Comparison of ENCODE assay signal across 7 mouse cellular contexts in genomic region chr2:164960716-164961441, GRCm38 (mm10). TPM values are rescaled to one million over a fixed set of nuclear protein-coding genes. Genes with fewer than 3 reads are reported as not detected.
DNase-seq lines count a peak whose midpoint lies in the region; ATAC-seq and TF ChIP-seq lines count a peak whose summit lies in the region.

TSS of gene Slc12a5 (plus strand) at chr2:164960802.

- peak; percentile 37 for DNase-seq in CH12.LX (ENCODE audit: extremely low read depth)
- peak; percentile 64 for DNase-seq in Muller cell, postnatal 12 days (ENCODE audit: inconsistent ontology term)
- peak; percentile 56 to 66 for DNase-seq in cerebellum, postnatal 4 days (ENCODE audit: low spot score in 2 of 2)
- peak; percentile 57 to 78 for DNase-seq in kidney, postnatal 25 days
- DNase-seq in liver, postnatal 0 days: peak; percentile 73

- TF ChIP-seq RAD21 in CH12.LX (IDR thresholded peaks at IDR 0.05; ENCODE audit: low read depth, low read length): no peak

- H3K9me3 ChIP-seq in CH12.LX (replicated peaks; ENCODE audit: low read length): peaks cover 15% of the 10 kb centered on the region
- H3K9me3 ChIP-seq in heart, embryonic 16.5 days (replicated peaks; ENCODE audit: control insufficient read depth, low read length): no peaks in the 10 kb centered on the region; the same call in 1 of the 2 replicates
- no peaks in the 10 kb centered on the region for H3K9me3 ChIP-seq in liver, postnatal 0 days (ENCODE audit: low read length)
- H3K9me3 ChIP-seq in neural tube, embryonic 13.5 days: no peaks in the 10 kb centered on the region

- in situ Hi-C loops in CH12.LX (cut with MboI; ENCODE audit: low pct_ligation_motif_present, low pct_unique_long_range_greater_than_20kb, low sequenced_read_pairs): loop anchor here (5.0 kb wide), 1 partner anchor 106 kb away; no protein-coding TSS in a partner anchor

- peaks cover 9 to 23% of the 10 kb centered on the region in 2 experiments for H3K4me1 ChIP-seq in CH12.LX (ENCODE audit: control insufficient read depth in 1 of 2, insufficient read depth in 2 of 2)
- peaks cover 3% of the 10 kb centered on the region; the same call in 1 of the 2 replicates for H3K4me1 ChIP-seq in heart, embryonic 16.5 days (ENCODE audit: control insufficient read depth, insufficient read depth, low read length)
- H3K4me1 ChIP-seq in liver, postnatal 0 days (ENCODE audit: insufficient read depth): peaks cover 3% of the 10 kb centered on the region
- H3K4me1 ChIP-seq in neural tube, embryonic 13.5 days (replicated peaks): peaks cover 42% of the 10 kb centered on the region

- dilution Hi-C loops in CH12.LX (cut with MboI; ENCODE audit: extremely low pct_ligation_motif_present, extremely low pct_unique_long_range_greater_than_20kb, low sequenced_read_pairs): no loop called here

- H3K36me3 ChIP-seq in CH12.LX (replicated peaks in 1 of 2; ENCODE audit: control insufficient read depth in 1 of 2, insufficient read depth in 1 of 2, low read length in 1 of 2): no peaks in the 10 kb centered on the region
- no peaks in the 10 kb centered on the region for H3K36me3 ChIP-seq in heart, embryonic 16.5 days (ENCODE audit: control insufficient read depth, insufficient read depth)
- no peaks in the 10 kb centered on the region for H3K36me3 ChIP-seq in liver, postnatal 0 days (replicated peaks; ENCODE audit: insufficient read depth, low read length)
- no peaks in the 10 kb centered on the region for H3K36me3 ChIP-seq in neural tube, embryonic 13.5 days

- H3K9ac ChIP-seq in CH12.LX (ENCODE audit: insufficient read depth, low read depth): peak within 1 kb of the TSS; percentile 31; the same call in 1 of the 2 replicates
- H3K9ac ChIP-seq in heart, embryonic 16.5 days (ENCODE audit: low read length): peak within 1 kb of the TSS; percentile 69
- no peak within 1 kb of the TSS for H3K9ac ChIP-seq in liver, postnatal 0 days (replicated peaks)
- H3K9ac ChIP-seq in neural tube, embryonic 13.5 days: peak within 1 kb of the TSS; percentile 71

- TF ChIP-seq POLR2A in CH12.LX (IDR thresholded peaks at IDR 0.05; ENCODE audit: low read depth, low read length): no peak; the same call in 1 of the 2 replicates

- TF ChIP-seq EP300 in CH12.LX (IDR thresholded peaks at IDR 0.05; ENCODE audit: low read length): no peak
- TF ChIP-seq EP300 in liver, postnatal 0 days (IDR thresholded peaks at IDR 0.05; ENCODE audit: low read depth): no peak

- WGBS in heart, embryonic 16.5 days: 1% methylated on average over 26 of the region's 54 CpGs
- WGBS in liver, postnatal 0 days (ENCODE audit: insufficient replicate concordance): 2% methylated on average over 33 of the region's 54 CpGs
- under 1% methylated on average over 33 of the region's 54 CpGs for WGBS in neural tube, embryonic 13.5 days

- no peak within 1 kb of the TSS for H3K27ac ChIP-seq in CH12.LX (ENCODE audit: insufficient read depth, low read depth)
- no peak within 1 kb of the TSS for H3K27ac ChIP-seq in heart, embryonic 16.5 days (ENCODE audit: low read length)
- H3K27ac ChIP-seq in liver, postnatal 0 days (ENCODE audit: low read depth): no peak within 1 kb of the TSS
- peak within 1 kb of the TSS; percentile 29; the same call in 1 of the 2 replicates for H3K27ac ChIP-seq in neural tube, embryonic 13.5 days (replicated peaks)

- peak; percentile 45; the same call in 1 of the 2 replicates for ATAC-seq in heart, embryonic 16.5 days (replicated peaks; ENCODE audit: extremely low read depth, insufficient read depth, low FRiP score)
- ATAC-seq in liver, postnatal 0 days: peak; percentile 59
- peak; percentile 40; the same call in 1 of the 2 replicates for ATAC-seq in neural tube, embryonic 13.5 days (ENCODE audit: low read depth)

- peak within 1 kb of the TSS; percentile 13 to 60 (median 51) for H3K4me3 ChIP-seq in CH12.LX (replicated peaks in 1 of 3; ENCODE audit: low read depth in 2 of 3, low read length in 2 of 3, poor library complexity in 1 of 3)
- H3K4me3 ChIP-seq in heart, embryonic 16.5 days (ENCODE audit: low read length): peak within 1 kb of the TSS; percentile 62
- peak within 1 kb of the TSS; percentile 57 for H3K4me3 ChIP-seq in liver, postnatal 0 days (ENCODE audit: low read depth, low read length)
- peak within 1 kb of the TSS; percentile 52 for H3K4me3 ChIP-seq in neural tube, embryonic 13.5 days

- no peaks in the 10 kb centered on the region for H3K79me2 ChIP-seq in CH12.LX (replicated peaks; ENCODE audit: control insufficient read depth, extremely low read depth, insufficient read depth, poor library complexity, severe bottlenecking)

- no peak for TF ChIP-seq CTCF in CH12.LX (conservative IDR thresholded peaks at IDR 0.05 in 1 of 2, IDR thresholded peaks at IDR 0.05 in 1 of 2; ENCODE audit: low read depth in 2 of 2, low read length in 2 of 2)
- no peak for TF ChIP-seq CTCF in liver, postnatal 0 days (IDR thresholded peaks at IDR 0.05; ENCODE audit: low read depth)

- H3K27me3 ChIP-seq in CH12.LX (replicated peaks): peaks cover 61% of the 10 kb centered on the region
- peaks cover 27% of the 10 kb centered on the region for H3K27me3 ChIP-seq in heart, embryonic 16.5 days (ENCODE audit: control insufficient read depth, insufficient read depth, low read length)
- H3K27me3 ChIP-seq in liver, postnatal 0 days (ENCODE audit: insufficient read depth, low read length): peaks cover 13% of the 10 kb centered on the region; the same call in 1 of the 2 replicates
- H3K27me3 ChIP-seq in neural tube, embryonic 13.5 days: peaks cover 11% of the 10 kb centered on the region

- peak within 1 kb of the TSS; percentile 75 for H3K4me2 ChIP-seq in CH12.LX (ENCODE audit: insufficient read depth, low read depth, poor library complexity, severe bottlenecking)
- H3K4me2 ChIP-seq in heart, embryonic 16.5 days (ENCODE audit: low read depth, low read length): peak within 1 kb of the TSS; percentile 86
- peak within 1 kb of the TSS; percentile 85 for H3K4me2 ChIP-seq in liver, postnatal 0 days (ENCODE audit: low read depth, low read length)
- H3K4me2 ChIP-seq in neural tube, embryonic 13.5 days: peak within 1 kb of the TSS; percentile 60

TF ChIP-seq in CH12.LX, 34 proteins besides CTCF, POLR2A, EP300 and RAD21:
- TF ChIP-seq ETS1 (conservative IDR thresholded peaks at IDR 0.05; ENCODE audit: low read depth, low read length): no peak
- TF ChIP-seq JUND (conservative IDR thresholded peaks at IDR 0.05; ENCODE audit: low read depth, low read length): no peak
- TF ChIP-seq CHD1 (IDR thresholded peaks at IDR 0.05; ENCODE audit: low read depth, low read length): no peak
- TF ChIP-seq HCFC1 (IDR thresholded peaks at IDR 0.05; ENCODE audit: low read depth, low read length): no peak; the same call in 1 of the 2 replicates
- TF ChIP-seq ELF1 (IDR thresholded peaks at IDR 0.05; ENCODE audit: low read depth, low read length): no peak
- no peak for TF ChIP-seq USF2 (conservative IDR thresholded peaks at IDR 0.05; ENCODE audit: low read depth, low read length)
- no peak for TF ChIP-seq UBTF (IDR thresholded peaks at IDR 0.05; ENCODE audit: low read depth, low read length)
- TF ChIP-seq BHLHE40 (IDR thresholded peaks at IDR 0.05; ENCODE audit: low read depth, low read length): no peak
- TF ChIP-seq POLR2AphosphoS2 (IDR thresholded peaks at IDR 0.05; ENCODE audit: low read depth, low read length): no peak
- no peak for TF ChIP-seq KAT2A (IDR thresholded peaks at IDR 0.05; ENCODE audit: insufficient replicate concordance, low read length)
- no peak for TF ChIP-seq E2F4 (IDR thresholded peaks at IDR 0.05; ENCODE audit: insufficient replicate concordance, low read depth, low read length)
- no peak; the same call in 1 of the 2 replicates for TF ChIP-seq IRF4 (IDR thresholded peaks at IDR 0.05; ENCODE audit: low read depth, low read length)
- no peak for TF ChIP-seq MYC (IDR thresholded peaks at IDR 0.05; ENCODE audit: low read depth, low read length)
- TF ChIP-seq ZKSCAN1 (IDR thresholded peaks at IDR 0.05; ENCODE audit: borderline replicate concordance, low read depth, low read length): no peak
- no peak for TF ChIP-seq SIN3A (IDR thresholded peaks at IDR 0.05; ENCODE audit: low read length)
- TF ChIP-seq NELFE (IDR thresholded peaks at IDR 0.05; ENCODE audit: low read depth, low read length): no peak
- TF ChIP-seq MXI1 (IDR thresholded peaks at IDR 0.05; ENCODE audit: low read depth, low read length): no peak
- TF ChIP-seq NRF1 (IDR thresholded peaks at IDR 0.05; ENCODE audit: low read depth, low read length): no peak
- no peak for TF ChIP-seq PAX5 (IDR thresholded peaks at IDR 0.05; ENCODE audit: low read length)
- TF ChIP-seq ZNF384 (IDR thresholded peaks at IDR 0.05; ENCODE audit: low read depth, low read length): no peak

RNA-seq across cellular contexts. Expression of gene Slc12a5, which starts in this region (rescaled TPM):
- total RNA-seq in CH12.LX (2012; rRNA removed) (0.30 and 0.34 TPM in 2 replicates), CH12.LX (2014; rRNA removed) (0.05 and 0.18 TPM in 2 replicates)
- polyA plus RNA-seq in CH12.LX (2012; ENCODE audit: insufficient read length, low read depth): 0.71 and 0.83 TPM in 2 replicates
- polyA plus RNA-seq in heart, embryonic 16.5 days (2015; fragmentation: Nextera tagmentation; extraction: Ambion mirVana): 0.21 and 0.68 TPM in 2 replicates
- polyA plus RNA-seq in liver, postnatal 0 days (2015; fragmentation: Nextera tagmentation; extraction: Ambion mirVana): 0.39 and 0.60 TPM in 2 replicates
- polyA plus RNA-seq in neural tube, embryonic 13.5 days (2015; fragmentation: Nextera tagmentation; extraction: Ambion mirVana): 20.8 and 21.3 TPM in 2 replicates

Comparison
In these comparisons a context has a peak if more than half of its experiments do, and no peak if none do; other contexts are left out.
1. RNA of gene Slc12a5 (polyA plus RNA-seq): 20.8 to 21.3 TPM in neural tube, embryonic 13.5 days; 0.71 to 0.83 TPM in CH12.LX, 0.21 to 0.68 TPM in heart, embryonic 16.5 days and 0.39 to 0.60 TPM in liver, postnatal 0 days; every median in the first group is over 10 times any median in the second.
2. Peak in DNase-seq, H3K4me3 ChIP-seq, H3K9ac ChIP-seq and H3K4me2 ChIP-seq in CH12.LX; RNA of the gene not detected or under 1 TPM.
3. Peak in ATAC-seq, H3K4me3 ChIP-seq, H3K9ac ChIP-seq and H3K4me2 ChIP-seq in heart, embryonic 16.5 days; RNA of the gene not detected or under 1 TPM.
4. Peak in DNase-seq, ATAC-seq, H3K4me3 ChIP-seq and H3K4me2 ChIP-seq in liver, postnatal 0 days; RNA of the gene not detected or under 1 TPM.
5. Peak in every context shown above with its lines, with median percentiles within 50 percentile points of each other: DNase-seq, H3K4me2 ChIP-seq, H3K4me3 ChIP-seq and ATAC-seq.